In the genomic region with DNA sequence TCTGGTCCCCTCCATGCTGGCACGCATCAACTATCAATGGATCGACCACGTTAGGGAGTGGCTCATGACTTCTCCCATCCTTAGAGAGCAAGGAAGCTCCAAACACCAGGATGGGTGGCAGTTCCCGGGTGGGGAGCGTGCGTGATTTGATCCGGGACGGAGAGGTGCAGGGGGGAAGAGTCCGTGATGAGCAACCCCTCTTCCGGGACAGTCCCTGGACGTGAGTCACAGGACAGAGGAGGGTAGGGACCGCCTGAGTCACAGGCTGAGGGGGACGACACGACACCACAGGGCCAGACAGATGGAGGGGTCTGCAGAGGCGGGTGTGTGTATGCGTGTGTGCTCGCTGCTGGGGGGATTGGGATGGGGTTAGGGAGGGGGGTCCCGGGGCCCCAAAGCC, we compare ENCODE assay signal across 8 mouse cellular contexts. TPM values are rescaled to one million over a fixed set of nuclear protein-coding genes. Genes with fewer than 3 reads are reported as not detected.
DNase-seq lines count a peak whose midpoint lies in the region; ATAC-seq and TF ChIP-seq lines count a peak whose summit lies in the region.

No protein-coding gene starts in this region.

- no peak for TF ChIP-seq POLR2A in cortical plate, adult 2 months (IDR thresholded peaks at IDR 0.05; ENCODE audit: extremely low read depth, insufficient read depth, low read length)

- H3K27me3 ChIP-seq in heart, embryonic 16.5 days (ENCODE audit: control insufficient read depth, insufficient read depth, low read length), result no peaks in the 10 kb centered on the region
- H3K27me3 ChIP-seq in liver, embryonic 14.5 days (ENCODE audit: control insufficient read depth, insufficient read depth, low read length), result no peaks in the 10 kb centered on the region
- H3K27me3 ChIP-seq in neural tube, embryonic 15.5 days (replicated peaks), result no peaks in the 10 kb centered on the region

- WGBS in heart, embryonic 16.5 days, result under 1% methylated on average over 18 of the region's 18 CpGs
- under 1% methylated on average over 18 of the region's 18 CpGs for WGBS in liver, embryonic 14.5 days (ENCODE audit: insufficient replicate concordance)
- WGBS in neural tube, embryonic 15.5 days, result under 1% methylated on average over 18 of the region's 18 CpGs

- no peak for TF ChIP-seq EP300 in liver, embryonic 14.5 days (IDR thresholded peaks at IDR 0.05; ENCODE audit: low read depth)

- TF ChIP-seq CTCF in cortical plate, adult 2 months (IDR thresholded peaks at IDR 0.05; ENCODE audit: extremely low read depth, insufficient read depth, low read length), result no peak
- TF ChIP-seq CTCF in liver, embryonic 14.5 days (IDR thresholded peaks at IDR 0.05; ENCODE audit: low read depth), result no peak

- peaks cover 2% of the 10 kb centered on the region; the same call in 1 of the 2 replicates for H3K4me1 ChIP-seq in cortical plate, adult 2 months (ENCODE audit: control insufficient read depth, insufficient read depth, low read length)
- peaks cover 9% of the 10 kb centered on the region for H3K4me1 ChIP-seq in heart, embryonic 16.5 days (ENCODE audit: control insufficient read depth, insufficient read depth, low read length)
- H3K4me1 ChIP-seq in liver, embryonic 14.5 days (replicated peaks; ENCODE audit: control insufficient read depth in 2 of 2, insufficient read depth in 2 of 2, low read length in 1 of 2), result peaks cover 0 to 3% of the 10 kb centered on the region in 2 experiments; a peak in 3 of 4 replicates
- peaks cover 19% of the 10 kb centered on the region for H3K4me1 ChIP-seq in neural tube, embryonic 15.5 days

- no peaks in the 10 kb centered on the region for H3K9me3 ChIP-seq in heart, embryonic 16.5 days (replicated peaks; ENCODE audit: control insufficient read depth, low read length)
- no peaks in the 10 kb centered on the region for H3K9me3 ChIP-seq in liver, embryonic 14.5 days (ENCODE audit: control insufficient read depth, low read length)
- H3K9me3 ChIP-seq in neural tube, embryonic 15.5 days (replicated peaks), result no peaks in the 10 kb centered on the region

- no peak overlapping the region for H3K27ac ChIP-seq in cortical plate, adult 2 months (ENCODE audit: insufficient read depth, low read length)
- H3K27ac ChIP-seq in heart, embryonic 16.5 days (ENCODE audit: low read length), result peak overlapping the region; percentile 75
- H3K27ac ChIP-seq in liver, embryonic 14.5 days, result peak overlapping the region; percentile 34
- peak overlapping the region; percentile 85 for H3K27ac ChIP-seq in neural tube, embryonic 15.5 days (replicated peaks)

- peak; percentile 57 for ATAC-seq in cerebellum, adult (ENCODE audit: insufficient number of reproducible peaks, low FRiP score, low TSS enrichment)
- peak; percentile 66 for ATAC-seq in heart, embryonic 16.5 days (replicated peaks; ENCODE audit: extremely low read depth, insufficient read depth, low FRiP score)
- ATAC-seq in liver, embryonic 14.5 days (ENCODE audit: insufficient read depth), result peak; percentile 52
- peak; percentile 79 for ATAC-seq in neural tube, embryonic 15.5 days (ENCODE audit: low FRiP score)

- no peaks in the 10 kb centered on the region for H3K36me3 ChIP-seq in heart, embryonic 16.5 days (ENCODE audit: control insufficient read depth, insufficient read depth)
- no peaks in the 10 kb centered on the region for H3K36me3 ChIP-seq in liver, embryonic 14.5 days (replicated peaks; ENCODE audit: control insufficient read depth, insufficient read depth, low read depth)
- H3K36me3 ChIP-seq in neural tube, embryonic 15.5 days, result no peaks in the 10 kb centered on the region

- no peak for DNase-seq in cerebellum, postnatal 4 days (ENCODE audit: low spot score in 2 of 2)
- peak; percentile 29 for DNase-seq in ovary, postnatal 14 days (ENCODE audit: low spot score)
- DNase-seq in ovary, postnatal 36 days (ENCODE audit: low spot score), result no peak
- DNase-seq in liver, embryonic 14.5 days (ENCODE audit: low read depth in 3 of 3, low spot score in 3 of 3), result peak in 2 of 3 experiments; percentile 12 to 24

- H3K4me2 ChIP-seq in heart, embryonic 16.5 days (ENCODE audit: low read depth, low read length), result peak overlapping the region; percentile 78
- H3K4me2 ChIP-seq in liver, embryonic 14.5 days (ENCODE audit: low read depth), result peak overlapping the region; percentile 91
- peak overlapping the region; percentile 97 for H3K4me2 ChIP-seq in neural tube, embryonic 15.5 days

- peak overlapping the region; percentile 76 for H3K4me3 ChIP-seq in cortical plate, adult 2 months (ENCODE audit: insufficient read depth, low read length)
- H3K4me3 ChIP-seq in heart, embryonic 16.5 days (ENCODE audit: low read length), result peak overlapping the region; percentile 96
- H3K4me3 ChIP-seq in liver, embryonic 14.5 days (ENCODE audit: insufficient read depth in 1 of 2, low read depth in 2 of 2, low read length in 2 of 2), result peak overlapping the region; percentile 61 to 87
- peak overlapping the region; percentile 78 for H3K4me3 ChIP-seq in neural tube, embryonic 15.5 days (replicated peaks)

- H3K9ac ChIP-seq in heart, embryonic 16.5 days (ENCODE audit: low read length), result peak overlapping the region; percentile 88
- H3K9ac ChIP-seq in liver, embryonic 14.5 days (replicated peaks), result peak overlapping the region; percentile 80
- H3K9ac ChIP-seq in neural tube, embryonic 15.5 days (replicated peaks), result peak overlapping the region; percentile 87

RNA-seq across cellular contexts. Expression of a gene that starts 0.7 kb away (rescaled TPM):
- polyA plus RNA-seq in cortical plate, adult 2 months (2012; rRNA removed), result 67.8 and 70.8 TPM in 2 replicates
- polyA plus RNA-seq in heart, embryonic 16.5 days (2015; fragmentation: Nextera tagmentation; extraction: Ambion mirVana), result 62.4 and 65.0 TPM in 2 replicates
- 29.4 and 41.9 TPM in 2 replicates for polyA plus RNA-seq in liver, embryonic 14.5 days (2012; rRNA removed)
- polyA plus RNA-seq in liver, embryonic 14.5 days (2014; fragmentation: Nextera tagmentation; extraction: Ambion mirVana), result 48.4 and 53.4 TPM in 2 replicates
- 50.8 and 59.0 TPM in 2 replicates for polyA plus RNA-seq in neural tube, embryonic 15.5 days (2015; fragmentation: Nextera tagmentation; extraction: Ambion mirVana)

Comparison
In these comparisons a context has a peak if more than half of its experiments do, and no peak if none do; other contexts are left out.
1. DNase-seq: peak in ovary, postnatal 14 days (single experiment) and liver, embryonic 14.5 days (2 of 3); none in cerebellum, postnatal 4 days (0 of 2) and ovary, postnatal 36 days (single experiment).
2. Peak in every context shown above with its lines, with median percentiles within 50 percentile points of each other: ATAC-seq, H3K4me3 ChIP-seq, H3K4me2 ChIP-seq and H3K9ac ChIP-seq.